8 mouse cellular contexts compared by ENCODE assay signal in the genomic region with DNA sequence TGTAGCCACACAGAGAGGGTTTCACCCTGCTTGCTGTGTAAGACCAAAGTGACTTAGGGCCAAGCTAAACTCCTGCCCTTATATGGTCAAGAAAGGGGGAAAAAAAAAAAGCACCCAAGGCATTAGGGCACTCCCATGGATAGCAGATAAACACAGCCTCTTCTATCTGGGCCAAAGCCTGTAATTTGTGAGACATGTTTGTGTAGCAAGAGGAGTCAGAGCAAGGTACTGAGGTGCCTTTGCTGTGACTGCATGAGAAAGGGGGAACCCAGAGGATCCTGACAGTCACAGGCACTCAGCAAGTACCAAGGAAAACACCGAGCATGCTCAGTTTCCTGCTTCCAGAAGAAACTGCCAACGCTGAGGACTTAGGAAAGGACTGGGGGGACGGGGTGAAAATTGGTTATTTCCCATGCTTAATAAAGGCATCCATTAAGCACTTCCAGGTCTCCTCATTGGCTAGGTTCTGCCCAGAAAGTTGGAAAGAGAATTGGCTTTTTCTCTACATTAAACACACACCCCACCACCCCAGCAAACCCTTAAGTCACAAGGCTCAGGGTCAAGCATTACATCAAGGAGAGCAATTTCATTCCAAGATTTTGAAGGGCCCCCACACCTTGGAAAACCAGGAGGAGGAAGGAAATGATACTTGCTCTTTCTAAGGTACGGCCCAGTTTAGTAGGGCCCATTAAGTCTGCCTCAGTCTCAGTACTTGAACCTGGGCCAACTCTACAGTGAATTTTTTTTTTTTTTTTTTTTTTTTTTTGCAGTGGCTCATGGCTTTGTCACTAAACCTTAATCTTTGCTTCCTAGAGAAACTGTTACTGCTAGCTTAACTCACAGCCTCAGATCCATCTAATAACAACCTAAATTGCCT. TPM values are rescaled to one million over a fixed set of nuclear protein-coding genes. Genes with fewer than 3 reads are reported as not detected.
DNase-seq lines count a peak whose midpoint lies in the region; ATAC-seq and TF ChIP-seq lines count a peak whose summit lies in the region.

No protein-coding gene starts in this region.

- peaks cover 70% of the 10 kb centered on the region for H3K79me2 ChIP-seq in macrophage (ENCODE audit: inconsistent target)

- H3K27ac ChIP-seq in gastrocnemius, adult 2 months, result peak overlapping the region; percentile 99
- no peak overlapping the region; the same call in 1 of the 2 replicates for H3K27ac ChIP-seq in cortical plate, adult 2 months (ENCODE audit: insufficient read depth, low read length)
- H3K27ac ChIP-seq in intestine, embryonic 15.5 days, result peak overlapping the region; percentile 89
- H3K27ac ChIP-seq in macrophage, result peak overlapping the region; percentile 63; the same call in 1 of the 2 replicates

- peak overlapping the region; percentile 90 for H3K4me2 ChIP-seq in intestine, embryonic 15.5 days (replicated peaks)

- no peaks in the 10 kb centered on the region for H3K27me3 ChIP-seq in intestine, embryonic 15.5 days (replicated peaks)

- intact Hi-C loops in gastrocnemius, adult 2 months (cut with DNase I), result no loop called here

- peaks cover 3% of the 10 kb centered on the region; the same call in 1 of the 2 replicates for H3K4me1 ChIP-seq in cortical plate, adult 2 months (ENCODE audit: control insufficient read depth, insufficient read depth, low read length)
- H3K4me1 ChIP-seq in intestine, embryonic 15.5 days (replicated peaks), result peaks cover 57% of the 10 kb centered on the region

- H3K9me3 ChIP-seq in intestine, embryonic 15.5 days, result no peaks in the 10 kb centered on the region

- WGBS in intestine, embryonic 15.5 days, result 21% methylated on average over 4 of the region's 4 CpGs
- 69% methylated on average over 4 of the region's 4 CpGs for WGBS in macrophage (ENCODE audit: missing documents)

- peak overlapping the region; percentile 91 for H3K4me3 ChIP-seq in gastrocnemius, adult 2 months
- H3K4me3 ChIP-seq in cortical plate, adult 2 months (ENCODE audit: insufficient read depth, low read length), result peak overlapping the region; percentile 32
- H3K4me3 ChIP-seq in intestine, embryonic 15.5 days (replicated peaks), result peak overlapping the region; percentile 85
- no peak overlapping the region for H3K4me3 ChIP-seq in macrophage (ENCODE audit: inconsistent target)

- peaks cover 1% of the 10 kb centered on the region for H3K36me3 ChIP-seq in intestine, embryonic 15.5 days
- H3K36me3 ChIP-seq in macrophage (ENCODE audit: inconsistent target), result peaks cover 2% of the 10 kb centered on the region; the same call in 1 of the 2 replicates

- TF ChIP-seq POLR2A in cortical plate, adult 2 months (IDR thresholded peaks at IDR 0.05; ENCODE audit: extremely low read depth, insufficient read depth, low read length), result no peak

- no peak for DNase-seq in gastrocnemius, adult 2 months
- no peak for DNase-seq in gastrocnemius, postnatal 25 days
- no peak for DNase-seq in right cerebral cortex, adult 2 months (ENCODE audit: low spot score in 2 of 2)
- no peak for DNase-seq in layer of hippocampus, adult 11-12 months (ENCODE audit: low spot score)
- no peak for DNase-seq in T-cell, adult 2 months (ENCODE audit: low spot score)

- H3K9ac ChIP-seq in intestine, embryonic 15.5 days, result peak overlapping the region; percentile 91

- peak; percentile 44 for ATAC-seq in intestine, embryonic 15.5 days

- no peak for TF ChIP-seq CTCF in gastrocnemius, adult 2 months (IDR thresholded peaks at IDR 0.05)
- TF ChIP-seq CTCF in cortical plate, adult 2 months (IDR thresholded peaks at IDR 0.05; ENCODE audit: extremely low read depth, insufficient read depth, low read length), result no peak

RNA-seq across cellular contexts. Expression of gene Tpm1, which starts 8.0 kb away (rescaled TPM):
- total RNA-seq in gastrocnemius, adult 2 months (2021), result over 10,000 TPM; 18,374 to 28,065 TPM
- over 10,000 TPM; 20,359 to 26,033 TPM for total RNA-seq in gastrocnemius, postnatal 25 days (2021)
- 234 and 242 TPM in 2 replicates for polyA plus RNA-seq in cortical plate, adult 2 months (2012; rRNA removed)
- polyA plus RNA-seq in intestine, embryonic 15.5 days (2015; fragmentation: Nextera tagmentation; extraction: Ambion mirVana), result 994 and 1,099 TPM in 2 replicates
- 100 to 1,000 TPM in 23 of 26 experiments, 10 to 100 TPM in 3; 48.0 to 685 (median 176) TPM for total RNA-seq in macrophage (2018; cell fraction: chromatin; rRNA removed)
- total RNA-seq in macrophage (2018; cell fraction: cytosol; rRNA removed), result 100 to 1,000 TPM in 1 of 26 experiments, 10 to 100 TPM in 25; 43.6 to 100 (median 67.4) TPM
- total RNA-seq in macrophage (2018; cell fraction: nucleus; rRNA removed), result 100 to 1,000 TPM in 12 of 26 experiments, 10 to 100 TPM in 14; 49.8 to 226 (median 95.4) TPM
- 62.6 to 101 TPM (median 96.3 TPM) in 3 replicates for polyA plus RNA-seq in macrophage (2018)
